Mouse (Mus musculus) midbrain, embryonic 14.5 days (tissue): Measurements from ENCODE around the gene A030005K14Rik. TPM values are rescaled to one million over a fixed set of nuclear protein-coding genes. Genes with fewer than 3 reads are reported as not detected.

Experiments used
- ATAC-seq: fragments of 200-750 bp; cut with Nextera tagmentation; 2 replicates; pipeline ENCODE4 v1.8.0; 2017; ENCODE audit warnings: moderate number of reproducible peaks, moderate library complexity; ENCODE audit not compliant: low FRiP score, low TSS enrichment
- DNase-seq: peaks from one replicate; pipeline ENCODE4 v3.0.0-alpha.2; 2015
- H3K27ac ChIP-seq: fragments of 300-500 bp; sonication (generic); replicated peaks from 2 replicates; pipeline ENCODE4 v1.5.1; 2014; ENCODE audit warnings: mild to moderate bottlenecking, low read depth, low read length, moderate library complexity
- H3K27me3 ChIP-seq: fragments of 300-500 bp; sonication (generic); 2 replicates; pipeline ENCODE4 v1.6.1; 2014; ENCODE audit warnings: low read length, control low read depth, mixed read lengths; ENCODE audit not compliant: control insufficient read depth, insufficient read depth
- H3K36me3 ChIP-seq: fragments of 300-500 bp; sonication (generic); 2 replicates; pipeline ENCODE4 v1.6.1; 2014; ENCODE audit warnings: low read length, control low read depth; ENCODE audit not compliant: control insufficient read depth, insufficient read depth
- H3K4me1 ChIP-seq: fragments of 300-500 bp; sonication (generic); 2 replicates; pipeline ENCODE4 v1.6.1; 2014; ENCODE audit warnings: mild to moderate bottlenecking, antibody characterized with exemption, low read length, control low read depth; ENCODE audit not compliant: control insufficient read depth, insufficient read depth
- H3K4me2 ChIP-seq: fragments of 300-500 bp; sonication (generic); 2 replicates; pipeline ENCODE4 v1.6.1; 2014; ENCODE audit warnings: mild to moderate bottlenecking, low read length, moderate library complexity
- H3K4me3 ChIP-seq: fragments of 300-500 bp; sonication (generic); replicated peaks from 2 replicates; pipeline ENCODE4 v1.5.1; 2014; ENCODE audit warnings: low read depth, low read length
- H3K9ac ChIP-seq: fragments of 300-500 bp; sonication (generic); replicated peaks from 2 replicates; pipeline ENCODE4 v1.6.1; 2014; ENCODE audit warnings: mild to moderate bottlenecking, low read length, moderate library complexity
- H3K9me3 ChIP-seq: fragments of 300-500 bp; sonication (generic); 2 replicates; pipeline ENCODE4 v1.6.1; 2016; ENCODE audit warnings: low read length, control low read depth, mixed read lengths; ENCODE audit not compliant: control insufficient read depth
- WGBS: fragments of 180-500 bp; shearing (Covaris S2); extraction: QIAGEN DNeasy Blood & Tissue Kit; methylation state at CpG from one replicate; pipeline ENCODE4 v1.1.7; 2014; 5-methylcytosine and 5-hydroxymethylcytosine counted together
- polyA plus RNA-seq: library from polyadenylated mRNA; unstranded; fragments of >200 nt; fragmentation: Nextera tagmentation; extraction: Ambion mirVana; gene quantifications from 2 replicates; pipeline ENCODE4 v1.2.1, GENCODE M21; 2014

The A030005K14Rik gene
- not detected in 2 replicates for polyA plus RNA-seq

DNA sequence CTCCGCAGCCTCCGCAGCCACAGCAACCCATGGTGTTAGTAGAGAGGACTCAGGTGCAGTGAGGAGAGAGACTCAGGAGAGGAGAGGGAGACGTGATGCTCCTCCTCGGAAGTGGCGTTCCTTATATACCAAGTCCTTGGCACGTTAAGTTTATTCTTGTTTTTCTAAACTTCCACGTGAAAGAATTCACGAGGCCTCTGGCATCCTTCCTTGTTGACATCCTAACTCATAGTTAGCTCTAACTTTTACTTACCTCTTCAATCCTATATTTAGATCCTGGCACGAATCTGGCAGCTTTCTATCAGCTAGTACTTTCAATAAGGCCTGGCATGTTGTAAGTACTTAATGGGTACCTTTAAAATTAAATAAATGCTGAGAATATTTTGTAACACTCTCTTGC lies at the start of gene A030005K14Rik:
TSS of gene A030005K14Rik (minus strand) at position 101 of the 400 bp plus-strand sequence.
- ATAC-seq = no peak
- Histone ChIP-seq H3K4me3 (no peak within 1 kb of the TSS), H3K27ac (no peak within 1 kb of the TSS), H3K9me3 (no peaks in the 10 kb centered on the region), H3K4me1 (no peaks in the 10 kb centered on the region), H3K9ac (no peak within 1 kb of the TSS), H3K36me3 (no peaks in the 10 kb centered on the region), H3K27me3 (no peaks in the 10 kb centered on the region), H3K4me2 (no peak within 1 kb of the TSS)
- DNase-seq = no peak
- 89% methylated on average over 9 of the region's 9 CpGs for WGBS

DNA sequence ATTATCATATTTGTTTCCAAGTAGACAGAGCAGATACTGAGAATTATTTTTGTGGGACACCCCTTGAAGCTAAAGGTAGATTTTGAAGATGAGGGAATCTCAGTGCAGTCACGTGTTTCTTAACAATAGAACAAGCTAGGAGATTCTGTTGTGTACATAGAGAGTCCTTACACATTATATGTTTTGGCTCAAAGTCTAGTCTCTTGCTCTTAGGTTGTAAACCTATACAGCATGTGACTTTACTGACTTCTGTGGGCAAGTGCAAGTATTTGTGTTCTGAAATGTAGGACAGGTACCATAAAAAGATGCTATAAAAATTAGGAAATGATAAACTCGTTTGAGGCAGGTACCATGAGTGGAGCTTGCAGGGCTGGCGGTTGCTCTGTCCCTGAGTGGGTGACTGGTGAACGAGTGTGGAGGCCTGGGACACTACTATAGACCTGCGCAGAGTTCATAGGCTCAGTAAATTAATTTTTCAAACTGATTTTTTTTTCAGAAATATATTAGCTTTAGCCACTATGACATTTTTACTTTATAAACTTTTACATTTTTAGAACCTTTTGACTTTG lies 48.3 kb upstream of the A030005K14Rik start:
- H3K4me3 ChIP-seq = no peak overlapping the region
- WGBS = 82% methylated on average over 5 of the region's 5 CpGs

DNA sequence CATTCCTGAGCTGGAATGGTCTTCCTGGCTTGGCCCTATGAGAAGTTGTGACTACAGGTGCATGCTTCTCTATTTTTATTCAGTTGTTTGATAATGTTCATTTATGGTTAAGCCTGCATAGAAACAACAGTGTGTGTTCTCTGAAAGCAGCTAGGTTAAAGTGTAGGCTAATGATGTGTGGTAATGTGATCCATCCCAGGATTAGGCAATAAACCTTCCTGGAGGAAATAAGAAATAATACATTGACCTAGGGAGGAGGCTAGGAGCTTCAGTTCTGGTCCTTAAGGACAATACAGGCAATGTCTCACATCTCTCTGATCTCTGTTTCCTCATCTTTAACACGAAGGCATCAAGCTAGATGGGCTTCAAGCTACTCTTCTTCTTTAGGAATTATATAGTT lies 46.3 kb upstream of the A030005K14Rik start:
- no peaks in the 10 kb centered on the region for H3K4me1 ChIP-seq
- no peaks in the 10 kb centered on the region for H3K36me3 ChIP-seq
- ATAC-seq (no peak), DNase-seq (no peak)
- H3K9me3 ChIP-seq = no peaks in the 10 kb centered on the region
- 65% methylated on average over 1 of the region's 1 CpGs for WGBS
- no peak overlapping the region for H3K4me2 ChIP-seq
- H3K9ac ChIP-seq = no peak overlapping the region
- H3K4me3 ChIP-seq = no peak overlapping the region
- H3K27me3 ChIP-seq = no peaks in the 10 kb centered on the region
- H3K27ac ChIP-seq = no peak overlapping the region

More for the DNA sequence above, 48.3 kb upstream of the A030005K14Rik start:
- H3K9me3 ChIP-seq = no peaks in the 10 kb centered on the region
- H3K27me3 ChIP-seq = no peaks in the 10 kb centered on the region
- no peak overlapping the region for H3K27ac ChIP-seq
- no peak overlapping the region for H3K9ac ChIP-seq
- no peak for ATAC-seq
- no peak for DNase-seq
- H3K4me2 ChIP-seq = no peak overlapping the region
- no peaks in the 10 kb centered on the region for H3K4me1 ChIP-seq
- H3K36me3 ChIP-seq = no peaks in the 10 kb centered on the region

DNA sequence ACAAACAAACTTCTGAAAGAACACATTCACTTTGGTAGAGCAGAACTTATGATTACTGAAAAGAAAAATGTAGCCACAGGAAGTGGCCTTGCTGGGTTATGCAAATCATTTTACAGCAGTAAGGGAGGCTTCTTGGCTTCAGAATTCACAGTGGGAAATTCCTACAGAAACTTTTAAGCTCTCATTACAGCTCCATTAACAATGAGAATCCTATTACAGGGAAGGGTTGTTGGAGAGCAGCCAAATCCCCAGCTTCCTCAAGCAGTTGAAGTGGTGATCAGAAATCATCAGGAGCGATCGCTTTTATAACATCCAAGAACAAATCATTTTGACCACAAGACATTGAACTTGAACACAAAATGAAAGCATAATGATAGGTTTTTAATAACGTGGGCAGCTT lies 42.7 kb upstream of the A030005K14Rik start:
- 53% methylated on average over 3 of the region's 3 CpGs for WGBS
- DNase-seq (peak; percentile 67), ATAC-seq (no peak)
- Histone ChIP-seq H3K27me3 (no peaks in the 10 kb centered on the region), H3K36me3 (no peaks in the 10 kb centered on the region), H3K4me3 (no peak overlapping the region), H3K9me3 (no peaks in the 10 kb centered on the region), H3K4me2 (no peak overlapping the region), H3K27ac (no peak overlapping the region), H3K4me1 (no peaks in the 10 kb centered on the region), H3K9ac (no peak overlapping the region)

DNA sequence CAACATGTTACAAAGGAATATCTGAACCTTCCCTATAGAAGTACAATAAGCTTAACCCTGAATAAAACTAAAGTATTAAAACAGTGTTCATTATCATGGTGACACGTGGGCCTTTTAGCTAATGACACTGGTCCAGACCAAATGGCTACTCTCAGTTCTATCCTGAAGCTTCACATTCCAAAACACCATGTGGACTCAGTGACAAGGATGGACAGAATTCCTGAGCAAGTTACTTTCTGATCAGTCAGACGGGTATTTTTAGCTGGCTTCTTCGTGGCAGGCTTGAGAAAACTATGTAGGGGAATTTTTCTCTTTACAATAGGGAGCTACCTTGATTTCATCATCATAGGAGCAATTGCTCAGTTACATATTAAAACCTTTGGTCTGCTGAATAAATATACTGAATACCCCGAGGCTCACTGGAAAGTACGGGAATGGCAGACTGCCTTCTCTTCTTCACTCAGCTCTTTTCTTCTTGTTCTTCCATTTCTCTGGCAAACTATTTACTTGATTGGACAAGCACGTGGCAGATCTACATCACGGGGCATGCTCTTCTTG lies 40.5 kb upstream of the A030005K14Rik start:
- H3K27ac ChIP-seq = no peak overlapping the region
- H3K4me2 ChIP-seq = no peak overlapping the region
- WGBS = 86% methylated on average over 7 of the region's 7 CpGs
- no peaks in the 10 kb centered on the region for H3K27me3 ChIP-seq
- no peak overlapping the region for H3K9ac ChIP-seq
- DNase-seq = no peak
- H3K36me3 ChIP-seq = no peaks in the 10 kb centered on the region
- no peak overlapping the region for H3K4me3 ChIP-seq
- H3K4me1 ChIP-seq = no peaks in the 10 kb centered on the region
- no peaks in the 10 kb centered on the region for H3K9me3 ChIP-seq
- ATAC-seq = no peak

DNA sequence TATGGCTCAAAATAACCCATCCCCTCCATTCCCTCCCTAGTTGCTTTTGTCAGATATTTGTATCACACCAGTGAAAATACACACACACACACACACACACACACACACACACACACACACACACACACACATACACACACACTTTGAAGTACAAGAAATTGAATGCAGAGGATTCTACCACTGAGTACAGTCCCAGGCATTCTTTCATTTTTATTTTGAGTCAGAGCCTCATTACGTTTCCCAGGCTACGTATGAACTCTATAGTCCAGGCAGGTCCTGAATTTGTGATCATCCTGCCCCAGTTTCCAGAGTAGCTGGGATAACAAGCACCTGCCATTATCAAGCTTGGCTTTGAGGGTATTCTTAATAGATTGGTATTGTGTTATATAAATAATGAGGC lies 40.0 kb upstream of the A030005K14Rik start:
- Histone ChIP-seq H3K4me3 (no peak overlapping the region), H3K4me1 (no peaks in the 10 kb centered on the region), H3K27me3 (no peaks in the 10 kb centered on the region), H3K36me3 (no peaks in the 10 kb centered on the region), H3K9ac (no peak overlapping the region), H3K9me3 (no peaks in the 10 kb centered on the region), H3K27ac (no peak overlapping the region), H3K4me2 (no peak overlapping the region)
- DNase-seq = no peak
- ATAC-seq = no peak
- WGBS = 81% methylated on average over 2 of the region's 2 CpGs

DNA sequence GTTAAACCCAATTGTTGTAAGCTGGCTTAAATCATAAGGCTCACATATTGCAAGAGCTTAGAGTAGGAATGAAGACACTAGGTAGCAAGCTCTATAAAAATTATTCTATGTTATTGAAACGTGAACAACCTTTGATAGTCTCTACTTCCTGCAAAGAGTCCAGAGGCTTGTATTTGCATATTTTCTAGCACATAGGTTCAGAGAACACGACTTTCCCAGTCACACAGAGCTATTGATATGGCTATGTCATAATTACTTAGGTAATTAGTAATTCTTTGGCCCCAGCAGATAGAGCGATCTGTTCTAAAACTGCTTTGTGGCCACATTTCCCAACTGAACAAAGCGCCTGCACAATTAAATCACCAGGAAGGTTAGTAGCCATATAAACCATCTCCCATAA lies 37.8 kb upstream of the A030005K14Rik start:
- no peaks in the 10 kb centered on the region for H3K27me3 ChIP-seq
- H3K4me3 ChIP-seq = no peak overlapping the region
- DNase-seq = no peak
- no peak overlapping the region for H3K4me2 ChIP-seq
- no peak overlapping the region for H3K9ac ChIP-seq
- H3K36me3 ChIP-seq = no peaks in the 10 kb centered on the region
- H3K27ac ChIP-seq = no peak overlapping the region
- WGBS = 81% methylated on average over 4 of the region's 4 CpGs
- H3K9me3 ChIP-seq = no peaks in the 10 kb centered on the region
- H3K4me1 ChIP-seq = no peaks in the 10 kb centered on the region
- no peak for ATAC-seq

DNA sequence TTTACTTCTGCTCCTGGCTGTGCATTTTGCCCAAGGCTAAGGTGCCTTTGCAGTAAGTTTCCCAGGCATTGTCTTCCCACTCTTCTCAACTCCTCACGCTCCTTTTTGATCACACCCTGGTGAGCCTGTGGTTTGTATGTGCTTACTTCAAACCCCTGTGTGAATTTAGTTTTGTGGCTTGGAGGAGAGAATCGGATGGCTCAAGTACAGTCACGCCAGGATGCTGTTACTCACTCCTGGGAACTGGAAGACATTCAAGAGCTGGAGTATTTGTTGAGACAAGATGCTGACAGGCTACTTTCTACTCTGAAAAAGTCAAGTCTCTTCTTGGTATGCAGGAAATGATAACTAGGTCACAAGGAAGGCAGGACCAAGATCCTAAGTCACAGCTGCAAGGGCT lies 32.1 kb upstream of the A030005K14Rik start:
- H3K27me3 ChIP-seq = no peaks in the 10 kb centered on the region
- ATAC-seq (no peak), DNase-seq (no peak)
- H3K27ac ChIP-seq = no peak overlapping the region
- H3K9me3 ChIP-seq = no peaks in the 10 kb centered on the region
- no peak overlapping the region for H3K4me2 ChIP-seq
- no peak overlapping the region for H3K4me3 ChIP-seq
- H3K9ac ChIP-seq = no peak overlapping the region
- H3K4me1 ChIP-seq = no peaks in the 10 kb centered on the region
- H3K36me3 ChIP-seq = no peaks in the 10 kb centered on the region
- WGBS = 72% methylated on average over 3 of the region's 3 CpGs

DNA sequence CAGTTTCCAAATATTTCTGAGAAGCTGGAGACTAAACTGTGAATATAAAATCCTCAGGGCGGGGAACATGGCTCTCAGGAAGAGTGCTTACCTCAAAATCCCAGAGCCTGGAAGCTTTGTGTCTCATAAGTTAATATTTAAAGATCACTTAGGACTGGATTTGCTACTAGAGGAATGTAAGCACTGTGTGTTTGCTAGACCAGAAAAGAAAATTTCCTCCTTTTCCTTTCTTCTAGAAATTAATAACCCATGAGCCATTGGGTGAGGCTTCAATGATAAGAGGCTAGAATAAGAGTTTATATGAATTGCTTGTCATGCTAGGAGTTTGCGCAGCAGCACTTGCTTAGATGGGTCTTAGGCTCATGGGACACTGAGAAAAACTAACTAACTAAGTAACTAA lies 25.6 kb upstream of the A030005K14Rik start:
- Histone ChIP-seq H3K4me1 (no peaks in the 10 kb centered on the region), H3K27me3 (no peaks in the 10 kb centered on the region), H3K9ac (no peak overlapping the region), H3K9me3 (no peaks in the 10 kb centered on the region), H3K27ac (no peak overlapping the region), H3K4me3 (no peak overlapping the region), H3K4me2 (no peak overlapping the region), H3K36me3 (no peaks in the 10 kb centered on the region)
- no peak for DNase-seq
- 91% methylated on average over 2 of the region's 2 CpGs for WGBS
- ATAC-seq = no peak
